Mouse (Mus musculus): ENCODE measurements around the gene Nek11. TPM values are rescaled to one million over a fixed set of nuclear protein-coding genes. Genes with fewer than 3 reads are reported as not detected.

The Nek11 gene
- polyA plus RNA-seq, 1 experiment from 2014 or later, result 0.15 TPM

DNA sequence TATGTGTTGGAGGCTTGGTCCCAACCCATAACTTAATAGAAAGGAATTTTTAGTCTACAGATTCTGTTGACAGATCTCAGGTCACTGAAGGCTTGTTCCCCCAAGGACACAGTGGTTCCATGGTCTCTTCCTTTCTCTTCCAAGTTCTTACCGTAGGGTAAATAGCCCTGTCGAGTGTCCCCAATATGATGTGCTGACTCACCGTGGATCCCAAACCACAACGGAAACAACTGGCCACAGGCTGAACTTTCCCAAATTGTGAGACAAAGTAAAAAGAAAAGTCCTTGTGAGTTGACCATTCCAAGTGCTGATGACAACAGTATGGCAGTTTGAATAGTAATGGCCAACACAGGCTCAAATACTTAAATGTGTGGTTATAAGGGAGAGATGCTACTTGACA lies 144.1 kb downstream of the Nek11 start:
- H3K27ac ChIP-seq (ENCODE audit: low read length), result no peak overlapping the region
- H3K4me2 ChIP-seq (ENCODE audit: low read depth, low read length), result no peak overlapping the region
- H3K9me3 ChIP-seq (ENCODE audit: control insufficient read depth, low read length), result no peaks in the 10 kb centered on the region
- H3K4me3 ChIP-seq (ENCODE audit: low read length), result no peak overlapping the region
- no peaks in the 10 kb centered on the region for H3K27me3 ChIP-seq (replicated peaks; ENCODE audit: control insufficient read depth, insufficient read depth, low read length)
- WGBS, result 95% methylated on average over 4 of the region's 4 CpGs
- no peaks in the 10 kb centered on the region for H3K36me3 ChIP-seq (ENCODE audit: control insufficient read depth, insufficient read depth, low read length)
- no peak overlapping the region for H3K9ac ChIP-seq (ENCODE audit: low read depth, low read length)
- ATAC-seq, result no peak
- no peaks in the 10 kb centered on the region for H3K4me1 ChIP-seq (ENCODE audit: control insufficient read depth, insufficient read depth, low read length)

DNA sequence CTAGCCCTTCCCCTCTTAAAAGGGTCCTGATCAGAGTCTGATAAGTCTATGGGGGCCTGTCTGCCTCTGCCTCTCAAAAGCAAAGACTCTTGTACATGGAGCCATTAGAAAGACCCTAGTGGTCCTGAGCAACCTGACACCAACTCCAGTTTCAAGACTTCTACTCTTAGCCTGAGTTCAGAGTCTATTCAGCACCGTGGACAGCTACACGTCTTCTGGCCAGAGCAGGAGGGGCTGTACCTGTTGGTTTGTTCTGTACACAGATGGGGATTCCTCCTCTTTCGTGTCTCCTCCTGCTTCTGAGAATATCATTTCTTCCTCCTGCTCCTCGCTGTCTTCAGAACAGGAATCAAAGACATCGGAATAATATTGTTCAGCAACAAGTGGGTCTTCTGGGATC lies 151.3 kb downstream of the Nek11 start:
- no peak for ATAC-seq
- Histone ChIP-seq H3K9ac (ENCODE audit: low read depth, low read length) (no peak overlapping the region), H3K4me1 (ENCODE audit: control insufficient read depth, insufficient read depth, low read length) (no peaks in the 10 kb centered on the region), H3K4me2 (ENCODE audit: low read depth, low read length) (no peak overlapping the region), H3K27me3 (replicated peaks; ENCODE audit: control insufficient read depth, insufficient read depth, low read length) (no peaks in the 10 kb centered on the region), H3K36me3 (ENCODE audit: control insufficient read depth, insufficient read depth, low read length) (no peaks in the 10 kb centered on the region), H3K9me3 (ENCODE audit: control insufficient read depth, low read length) (no peaks in the 10 kb centered on the region), H3K27ac (ENCODE audit: low read length) (no peak overlapping the region), H3K4me3 (ENCODE audit: low read length) (no peak overlapping the region)
- WGBS, result 26% methylated on average over 5 of the region's 5 CpGs

DNA sequence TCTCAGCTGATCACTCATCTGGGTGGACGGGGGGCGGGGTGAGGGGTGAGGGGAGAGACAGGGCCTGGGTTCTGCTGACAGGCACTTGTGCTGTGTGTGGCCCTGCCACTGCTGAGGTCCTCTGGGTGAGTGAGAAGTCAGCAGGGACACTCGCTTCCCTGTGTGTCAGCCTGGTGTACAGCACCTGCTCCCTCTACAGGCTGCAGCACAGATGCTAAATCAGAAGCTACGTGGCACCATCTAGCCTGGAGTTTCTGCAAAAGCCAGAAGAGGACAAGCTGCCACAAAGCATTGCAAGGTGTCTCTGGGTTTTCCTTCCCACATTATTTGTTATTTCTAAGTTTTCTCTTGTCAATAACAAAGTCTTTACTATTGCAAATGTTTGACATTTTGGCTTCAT lies 180.9 kb downstream of the Nek11 start:
- H3K4me2 ChIP-seq (ENCODE audit: low read depth, low read length), result no peak overlapping the region
- no peak for ATAC-seq
- no peak overlapping the region for H3K9ac ChIP-seq (ENCODE audit: low read depth, low read length)
- H3K4me3 ChIP-seq (ENCODE audit: low read length), result no peak overlapping the region
- no peaks in the 10 kb centered on the region for H3K4me1 ChIP-seq (ENCODE audit: control insufficient read depth, insufficient read depth, low read length)
- no peaks in the 10 kb centered on the region for H3K36me3 ChIP-seq (ENCODE audit: control insufficient read depth, insufficient read depth, low read length)
- H3K27ac ChIP-seq (ENCODE audit: low read length), result no peak overlapping the region
- 62% methylated on average over 4 of the region's 4 CpGs for WGBS
- no peaks in the 10 kb centered on the region for H3K9me3 ChIP-seq (ENCODE audit: control insufficient read depth, low read length)
- H3K27me3 ChIP-seq (replicated peaks; ENCODE audit: control insufficient read depth, insufficient read depth, low read length), result no peaks in the 10 kb centered on the region

DNA sequence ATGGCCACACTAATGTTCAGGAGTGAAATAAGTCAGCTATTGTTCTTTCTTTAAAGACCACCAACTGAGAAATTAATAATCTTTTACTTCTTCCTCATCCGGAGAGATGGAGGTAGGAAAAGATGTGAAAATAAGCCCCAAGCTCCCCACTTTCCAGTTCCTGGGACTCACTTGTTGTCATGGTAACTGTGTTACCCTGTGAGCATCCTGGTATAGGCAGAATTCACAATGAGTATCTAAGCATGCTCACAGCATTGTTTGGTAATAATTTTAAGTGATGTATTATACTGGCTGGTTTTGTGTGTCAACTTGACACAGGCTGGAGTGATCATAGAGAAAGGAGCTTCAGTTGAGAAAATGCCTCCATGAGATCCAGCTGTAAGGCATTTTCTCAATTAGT lies 195.0 kb downstream of the Nek11 start:
- no peaks in the 10 kb centered on the region for H3K9me3 ChIP-seq (ENCODE audit: control insufficient read depth, low read length)
- H3K9ac ChIP-seq (ENCODE audit: low read depth, low read length), result no peak overlapping the region
- H3K36me3 ChIP-seq (ENCODE audit: control insufficient read depth, insufficient read depth, low read length), result no peaks in the 10 kb centered on the region
- no peak overlapping the region for H3K27ac ChIP-seq (ENCODE audit: low read length)
- no peaks in the 10 kb centered on the region for H3K4me1 ChIP-seq (ENCODE audit: control insufficient read depth, insufficient read depth, low read length)
- no peak overlapping the region for H3K4me3 ChIP-seq (ENCODE audit: low read length)
- 64% methylated on average over 1 of the region's 1 CpGs for WGBS
- H3K27me3 ChIP-seq (replicated peaks; ENCODE audit: control insufficient read depth, insufficient read depth, low read length), result no peaks in the 10 kb centered on the region
- no peak for ATAC-seq
- no peak overlapping the region for H3K4me2 ChIP-seq (ENCODE audit: low read depth, low read length)

DNA sequence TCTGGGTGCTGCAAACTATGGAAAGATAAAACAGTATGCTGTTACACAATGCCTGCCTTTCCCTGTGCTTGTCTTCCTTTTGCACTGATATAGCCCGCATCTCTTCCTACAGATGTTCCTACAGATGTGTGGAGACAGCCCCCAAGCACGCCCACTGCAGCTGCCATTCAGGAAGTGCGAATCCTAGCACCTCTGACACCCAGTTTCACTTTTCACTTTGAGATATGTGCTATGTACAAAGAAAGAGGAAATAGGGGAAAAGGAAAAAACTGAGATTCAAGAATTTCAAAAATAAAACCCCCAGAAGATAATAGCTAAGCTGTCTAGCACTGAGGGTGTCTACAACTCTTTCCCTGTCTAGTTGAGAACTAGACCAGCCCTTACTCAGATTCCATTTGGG lies 208.6 kb downstream of the Nek11 start:
- H3K27ac ChIP-seq (ENCODE audit: low read length), result no peak overlapping the region
- H3K27me3 ChIP-seq (replicated peaks; ENCODE audit: control insufficient read depth, insufficient read depth, low read length), result no peaks in the 10 kb centered on the region
- H3K9ac ChIP-seq (ENCODE audit: low read depth, low read length), result no peak overlapping the region
- no peak overlapping the region for H3K4me3 ChIP-seq (ENCODE audit: low read length)
- WGBS, result 76% methylated on average over 3 of the region's 3 CpGs
- no peak for ATAC-seq
- no peaks in the 10 kb centered on the region for H3K4me1 ChIP-seq (ENCODE audit: control insufficient read depth, insufficient read depth, low read length)
- H3K9me3 ChIP-seq (ENCODE audit: control insufficient read depth, low read length), result no peaks in the 10 kb centered on the region
- H3K36me3 ChIP-seq (ENCODE audit: control insufficient read depth, insufficient read depth, low read length), result no peaks in the 10 kb centered on the region
- no peak overlapping the region for H3K4me2 ChIP-seq (ENCODE audit: low read depth, low read length)

DNA sequence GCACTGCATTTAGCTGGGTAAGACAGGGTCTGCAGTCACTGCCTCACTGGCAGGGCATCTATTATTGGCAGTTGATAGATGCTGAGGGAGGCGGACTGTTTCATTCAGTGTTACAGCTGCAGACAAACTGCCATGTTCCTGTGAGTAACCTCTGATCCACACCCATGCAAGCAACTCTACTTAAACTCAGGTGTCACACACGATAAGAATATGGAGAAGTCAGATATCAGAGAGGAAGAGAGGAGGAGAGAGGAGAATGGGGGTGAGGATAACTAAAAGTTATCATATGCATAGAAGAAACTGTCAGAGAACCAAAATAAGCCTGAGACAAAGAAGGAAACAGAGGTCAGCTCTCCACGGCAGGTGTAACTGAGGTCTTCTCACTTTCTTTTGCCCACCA lies 212.9 kb downstream of the Nek11 start:
- no peaks in the 10 kb centered on the region for H3K36me3 ChIP-seq (ENCODE audit: control insufficient read depth, insufficient read depth, low read length)
- H3K27ac ChIP-seq (ENCODE audit: low read length), result no peak overlapping the region
- no peak overlapping the region for H3K4me3 ChIP-seq (ENCODE audit: low read length)
- no peaks in the 10 kb centered on the region for H3K9me3 ChIP-seq (ENCODE audit: control insufficient read depth, low read length)
- H3K9ac ChIP-seq (ENCODE audit: low read depth, low read length), result no peak overlapping the region
- H3K27me3 ChIP-seq (replicated peaks; ENCODE audit: control insufficient read depth, insufficient read depth, low read length), result no peaks in the 10 kb centered on the region
- no peaks in the 10 kb centered on the region for H3K4me1 ChIP-seq (ENCODE audit: control insufficient read depth, insufficient read depth, low read length)
- WGBS, result 84% methylated on average over 3 of the region's 3 CpGs
- no peak for ATAC-seq
- H3K4me2 ChIP-seq (ENCODE audit: low read depth, low read length), result no peak overlapping the region

DNA sequence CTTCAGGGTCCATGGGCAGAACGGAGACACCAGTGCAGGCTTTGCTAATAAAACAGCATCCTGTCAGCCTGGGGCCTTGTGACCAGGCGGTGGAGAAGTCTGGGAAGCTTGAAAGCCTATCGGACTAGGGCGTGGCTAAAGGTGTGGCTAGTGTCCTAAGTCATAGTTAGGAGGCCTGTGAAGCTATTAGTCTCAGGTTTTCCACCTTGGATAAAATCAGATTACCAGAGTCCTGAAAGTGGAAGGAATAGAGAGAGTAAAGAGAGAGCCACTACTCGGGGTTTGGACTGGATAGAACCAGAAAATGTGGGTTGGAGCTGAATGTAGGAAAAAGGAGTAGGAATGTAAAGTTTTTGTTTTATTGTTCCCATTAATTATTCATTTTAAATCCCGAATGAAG lies 250.3 kb downstream of the Nek11 start, which contains the start of gene 1700080E11Rik:
Gene 1700080E11Rik, minus strand, starts transcription at position 101 of the 400 bp plus-strand sequence.
- H3K4me3 ChIP-seq (ENCODE audit: low read length), result no peak within 1 kb of the TSS
- H3K4me1 ChIP-seq (ENCODE audit: control insufficient read depth, insufficient read depth, low read length), result no peaks in the 10 kb centered on the region
- no peaks in the 10 kb centered on the region for H3K36me3 ChIP-seq (ENCODE audit: control insufficient read depth, insufficient read depth, low read length)
- no peak within 1 kb of the TSS for H3K27ac ChIP-seq (ENCODE audit: low read length)
- no peak for ATAC-seq
- H3K27me3 ChIP-seq (replicated peaks; ENCODE audit: control insufficient read depth, insufficient read depth, low read length), result no peaks in the 10 kb centered on the region
- no peak within 1 kb of the TSS for H3K9ac ChIP-seq (ENCODE audit: low read depth, low read length)
- H3K9me3 ChIP-seq (ENCODE audit: control insufficient read depth, low read length), result no peaks in the 10 kb centered on the region
- no peak within 1 kb of the TSS for H3K4me2 ChIP-seq (ENCODE audit: low read depth, low read length)
- WGBS, result 78% methylated on average over 6 of the region's 6 CpGs

DNA sequence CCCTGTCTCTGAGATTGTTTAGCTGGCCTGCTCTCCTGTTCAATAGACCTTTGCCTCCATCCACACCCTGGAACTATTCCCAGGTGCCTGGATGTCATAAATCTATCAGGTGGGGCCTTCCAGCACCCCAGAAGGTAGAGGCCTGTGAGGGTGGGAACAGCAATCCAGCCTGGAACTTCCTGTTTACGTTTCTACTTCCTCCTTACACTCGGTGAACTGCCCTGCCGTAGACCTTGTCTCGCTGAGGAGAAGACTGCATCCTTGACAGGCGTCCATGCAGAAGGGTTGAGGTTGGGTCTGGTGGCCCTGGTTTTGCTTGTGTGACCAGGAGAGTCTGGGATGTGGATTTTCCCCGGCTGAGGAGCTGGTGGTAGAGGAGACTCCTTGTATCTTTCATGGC lies 256.1 kb downstream of the Nek11 start:
- 0 out of 2 replicates have a peak, but pooled peaks cover 5% of the 10 kb centered on the region for H3K4me1 ChIP-seq (ENCODE audit: control insufficient read depth, insufficient read depth, low read length)
- WGBS, result 44% methylated on average over 6 of the region's 6 CpGs
- peak; percentile 98 for ATAC-seq
- H3K9ac ChIP-seq (ENCODE audit: low read depth, low read length), result no peak overlapping the region
- no peaks in the 10 kb centered on the region for H3K36me3 ChIP-seq (ENCODE audit: control insufficient read depth, insufficient read depth, low read length)
- H3K4me3 ChIP-seq (ENCODE audit: low read length), result no peak overlapping the region
- H3K4me2 ChIP-seq (ENCODE audit: low read depth, low read length), result peak overlapping the region; percentile 28
- H3K9me3 ChIP-seq (ENCODE audit: control insufficient read depth, low read length), result no peaks in the 10 kb centered on the region
- H3K27me3 ChIP-seq (replicated peaks; ENCODE audit: control insufficient read depth, insufficient read depth, low read length), result no peaks in the 10 kb centered on the region
- H3K27ac ChIP-seq (ENCODE audit: low read length), result no peak overlapping the region

DNA sequence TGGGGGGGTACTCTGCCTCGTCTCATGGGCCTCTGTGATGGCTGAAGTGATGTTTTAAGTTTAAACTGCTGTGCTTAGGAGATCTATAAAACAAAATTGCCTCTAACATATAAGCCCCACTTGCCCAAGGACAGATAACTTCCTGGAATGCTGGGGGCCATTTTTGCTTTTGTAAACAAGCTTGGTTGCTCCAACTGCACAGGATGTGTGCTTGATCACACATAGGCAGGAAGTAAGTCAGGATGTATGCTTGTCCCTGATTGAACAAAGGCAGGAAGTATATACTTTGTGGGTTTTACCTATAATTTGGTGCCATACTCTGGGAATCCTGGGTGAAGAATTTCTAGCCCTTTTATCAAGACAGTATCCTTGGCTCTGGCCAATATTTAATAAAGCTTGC lies 258.9 kb downstream of the Nek11 start:
- Histone ChIP-seq H3K36me3 (ENCODE audit: control insufficient read depth, insufficient read depth, low read length) (no peaks in the 10 kb centered on the region), H3K4me1 (ENCODE audit: control insufficient read depth, insufficient read depth, low read length) (peaks cover 9% of the 10 kb centered on the region; the same call in 1 of the 2 replicates), H3K9ac (ENCODE audit: low read depth, low read length) (no peak overlapping the region), H3K4me3 (ENCODE audit: low read length) (no peak overlapping the region), H3K4me2 (ENCODE audit: low read depth, low read length) (no peak overlapping the region), H3K27me3 (replicated peaks; ENCODE audit: control insufficient read depth, insufficient read depth, low read length) (no peaks in the 10 kb centered on the region), H3K9me3 (ENCODE audit: control insufficient read depth, low read length) (no peaks in the 10 kb centered on the region), H3K27ac (ENCODE audit: low read length) (no peak overlapping the region)
- no peak for ATAC-seq
- WGBS, result 41% methylated on average over 1 of the region's 1 CpGs

DNA sequence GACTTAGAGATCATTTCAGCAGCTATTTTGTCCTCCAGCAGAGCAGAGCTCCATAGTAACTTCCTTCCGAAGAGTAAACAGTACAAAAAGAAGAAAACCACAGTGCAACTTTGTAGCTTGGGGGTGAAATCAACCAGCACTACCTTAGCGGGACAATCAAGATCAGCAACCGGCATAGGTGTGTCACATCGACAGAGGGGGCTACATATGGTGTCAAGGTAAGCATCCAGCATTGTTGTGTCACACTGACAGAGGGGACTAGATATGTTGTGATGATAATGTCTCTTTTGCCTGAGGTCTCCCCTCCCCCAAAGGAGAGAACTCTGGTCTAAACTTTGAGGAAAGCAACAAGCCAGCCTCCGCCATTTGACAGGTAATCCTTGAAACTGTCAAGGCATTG lies 260.8 kb downstream of the Nek11 start:
- Histone ChIP-seq H3K9me3 (ENCODE audit: control insufficient read depth, low read length) (no peaks in the 10 kb centered on the region), H3K27ac (ENCODE audit: low read length) (no peak overlapping the region), H3K27me3 (replicated peaks; ENCODE audit: control insufficient read depth, insufficient read depth, low read length) (no peaks in the 10 kb centered on the region), H3K9ac (ENCODE audit: low read depth, low read length) (no peak overlapping the region), H3K4me3 (ENCODE audit: low read length) (no peak overlapping the region), H3K36me3 (ENCODE audit: control insufficient read depth, insufficient read depth, low read length) (no peaks in the 10 kb centered on the region), H3K4me2 (ENCODE audit: low read depth, low read length) (no peak overlapping the region), H3K4me1 (ENCODE audit: control insufficient read depth, insufficient read depth, low read length) (peaks cover 18% of the 10 kb centered on the region)
- 80% methylated on average over 5 of the region's 5 CpGs for WGBS
- no peak for ATAC-seq

Data from intestine, embryonic 16.5 days (tissue).